Mouse (Mus musculus) c-Kit-negative CD71-positive TER-119-positive erythroid progenitor cells, embryonic 14.5 days (primary cell): ENCODE results near the gene Ptgdr2.

Source experiments
- DNase-seq: peaks from one replicate; pipeline ENCODE4 v3.0.0-alpha.2; 2013; ENCODE audit warnings: low read depth, low spot score

The Ptgdr2 gene

DNA sequence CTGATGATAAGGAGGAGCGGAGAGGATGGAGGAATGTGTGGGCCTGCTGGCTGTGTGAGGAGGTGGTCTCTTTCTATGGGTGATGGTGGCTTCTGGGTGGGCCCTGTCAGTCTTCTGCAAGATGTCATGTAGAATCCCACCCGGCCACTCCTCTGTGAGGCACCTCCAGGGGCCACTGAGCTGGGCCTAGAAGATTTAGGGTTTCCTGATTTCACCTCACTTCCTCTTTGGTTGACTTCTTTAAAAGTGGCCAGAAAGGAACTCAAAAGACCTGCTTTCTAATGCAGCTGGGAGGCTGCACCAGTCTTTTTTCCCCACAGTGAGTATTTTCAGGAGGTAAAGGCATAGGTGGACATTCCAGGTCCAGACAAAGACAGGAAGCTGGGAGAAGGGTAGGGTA lies 6.3 kb upstream of the Ptgdr2 start:
- no peak for DNase-seq

DNA sequence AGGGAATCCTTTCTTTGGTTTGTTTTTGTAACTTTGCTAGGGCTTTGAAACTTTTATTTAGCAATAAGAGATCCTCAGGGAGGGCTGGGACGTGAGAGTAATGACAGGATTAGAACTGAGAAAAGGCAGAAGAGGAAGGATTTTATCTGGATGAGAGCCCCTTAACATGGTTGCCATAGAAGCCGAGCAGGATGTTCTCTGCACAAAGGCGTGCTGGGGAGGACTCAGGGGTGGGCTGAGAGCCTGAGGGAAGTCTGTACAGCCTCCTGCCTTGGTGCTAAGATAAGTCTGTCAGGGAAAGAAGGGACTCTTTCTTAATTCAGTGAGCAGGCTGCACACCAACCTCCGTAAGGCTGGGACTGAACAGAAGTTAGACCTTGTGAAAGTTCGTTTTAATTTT lies 1.9 kb upstream of the Ptgdr2 start:
- no peak for DNase-seq

DNA sequence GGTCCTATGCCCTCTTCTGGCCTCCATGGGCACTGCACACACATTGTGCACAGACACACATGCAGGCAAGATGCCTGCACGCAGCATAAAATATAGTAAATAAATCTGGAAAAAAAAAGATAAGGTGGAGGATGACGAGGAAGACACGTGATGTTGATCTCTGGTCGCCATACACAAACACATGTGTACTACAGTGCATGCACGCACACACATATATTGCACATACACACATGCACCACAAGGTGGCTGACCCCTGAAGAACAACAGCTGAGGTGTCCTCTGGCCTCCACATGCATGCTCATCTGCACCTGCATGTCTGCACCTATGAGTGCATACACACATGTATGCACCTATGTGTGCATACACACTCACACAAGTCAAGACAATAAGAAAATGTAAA lies 883 bp upstream of the Ptgdr2 start:
- no peak for DNase-seq

DNA sequence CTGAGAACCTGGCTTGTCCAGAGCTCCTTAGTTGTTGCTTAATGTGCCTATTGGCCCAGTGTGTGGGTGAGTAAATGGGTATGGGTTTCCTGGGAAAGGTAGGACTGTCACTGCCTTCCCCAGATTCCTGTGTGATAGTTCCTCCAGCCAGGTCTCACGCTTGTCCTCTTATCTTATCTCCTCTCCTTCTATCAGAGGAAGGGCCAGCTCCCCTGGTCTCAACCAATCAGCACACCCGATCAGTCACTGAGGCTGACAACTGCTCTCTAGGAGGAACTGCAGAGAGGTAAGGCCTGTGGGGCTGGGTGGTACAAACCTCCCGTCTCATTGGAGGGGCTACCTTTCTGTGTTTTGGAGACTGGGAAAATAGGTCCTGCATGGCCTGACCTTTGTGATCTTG lies 1.8 kb downstream of the Ptgdr2 start:
- no peak for DNase-seq

DNA sequence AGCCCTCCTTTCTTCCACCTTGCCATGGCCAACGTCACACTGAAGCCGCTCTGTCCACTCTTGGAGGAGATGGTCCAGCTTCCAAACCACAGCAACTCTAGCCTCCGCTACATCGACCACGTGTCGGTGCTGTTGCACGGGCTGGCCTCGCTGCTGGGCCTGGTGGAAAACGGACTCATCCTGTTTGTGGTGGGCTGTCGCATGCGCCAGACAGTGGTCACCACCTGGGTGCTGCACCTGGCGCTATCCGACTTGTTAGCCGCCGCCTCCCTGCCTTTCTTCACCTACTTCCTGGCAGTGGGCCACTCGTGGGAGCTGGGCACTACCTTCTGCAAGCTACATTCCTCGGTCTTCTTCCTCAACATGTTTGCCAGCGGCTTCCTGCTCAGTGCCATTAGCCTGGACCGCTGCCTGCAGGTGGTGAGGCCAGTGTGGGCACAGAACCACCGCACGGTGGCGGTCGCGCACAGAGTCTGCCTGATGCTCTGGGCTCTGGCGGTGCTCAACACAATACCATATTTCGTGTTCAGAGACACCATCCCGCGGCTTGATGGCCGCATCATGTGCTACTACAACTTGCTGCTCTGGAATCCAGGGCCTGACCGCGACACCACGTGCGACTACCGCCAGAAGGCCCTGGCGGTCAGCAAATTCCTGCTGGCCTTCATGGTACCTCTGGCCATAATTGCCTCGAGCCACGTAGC lies 3.3 kb downstream of the Ptgdr2 start:
- no peak for DNase-seq

DNA sequence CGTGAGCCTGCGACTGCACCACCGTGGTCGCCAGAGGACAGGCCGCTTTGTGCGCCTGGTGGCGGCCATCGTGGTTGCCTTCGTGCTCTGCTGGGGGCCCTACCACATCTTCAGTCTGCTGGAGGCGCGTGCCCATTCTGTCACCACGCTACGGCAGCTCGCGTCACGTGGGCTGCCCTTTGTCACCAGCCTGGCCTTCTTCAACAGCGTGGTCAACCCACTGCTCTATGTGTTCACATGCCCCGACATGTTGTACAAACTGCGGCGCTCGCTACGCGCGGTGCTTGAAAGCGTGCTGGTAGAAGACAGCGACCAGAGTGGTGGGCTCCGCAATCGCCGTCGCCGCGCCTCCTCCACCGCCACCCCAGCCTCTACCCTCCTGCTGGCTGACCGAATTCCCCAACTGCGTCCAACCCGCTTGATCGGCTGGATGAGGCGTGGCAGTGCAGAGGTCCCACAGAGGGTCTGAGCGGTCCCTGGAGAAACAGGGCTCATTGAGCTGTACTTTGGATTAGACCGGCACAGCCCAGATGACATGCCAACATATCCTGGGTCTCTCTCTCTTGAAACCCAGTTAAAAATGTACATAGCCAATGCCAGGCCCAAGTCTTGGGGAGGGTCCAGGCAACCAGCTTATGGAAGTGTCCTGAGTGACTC lies 4.0 kb downstream of the Ptgdr2 start:
- no peak for DNase-seq

DNA sequence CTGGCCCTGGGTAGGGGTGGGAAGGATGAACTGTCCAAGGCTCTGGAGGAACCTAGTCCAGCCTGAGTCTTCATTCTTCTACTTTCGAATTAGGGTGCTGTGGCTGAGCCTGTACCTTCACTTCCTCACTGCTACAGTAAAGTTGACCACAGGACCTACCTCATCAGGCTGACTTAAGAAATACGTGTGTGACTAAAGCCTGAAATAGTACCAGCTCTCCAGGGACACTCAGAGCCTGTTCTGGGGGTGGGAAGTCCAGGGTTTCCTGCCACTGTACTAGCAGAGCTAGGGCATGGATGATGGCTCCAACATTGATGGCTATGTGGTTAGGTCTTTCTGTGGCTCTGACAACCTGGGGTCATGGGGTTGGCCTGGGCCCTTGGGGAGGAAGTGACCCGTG lies 7.0 kb downstream of the Ptgdr2 start:
- DNase-seq = no peak

DNA sequence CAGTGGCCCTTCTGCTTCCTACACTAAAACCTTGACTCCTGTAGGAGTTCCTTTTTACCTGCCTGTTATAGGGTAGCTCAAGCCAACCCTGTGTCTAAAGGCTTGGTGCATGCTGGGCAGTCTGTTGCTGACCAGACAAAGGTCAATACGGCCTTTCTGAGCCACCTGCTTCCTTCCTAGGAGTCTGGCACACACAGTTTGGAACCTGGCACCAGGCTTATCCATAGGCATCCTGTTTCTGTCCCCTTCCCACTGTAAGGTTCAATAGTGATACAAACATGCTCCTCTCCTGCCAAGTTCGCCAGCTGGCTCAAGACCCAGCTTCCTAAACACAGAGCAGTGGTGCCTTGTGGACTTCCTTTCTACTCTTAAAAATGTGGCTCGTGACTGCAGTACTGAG lies 9.5 kb downstream of the Ptgdr2 start:
- DNase-seq = no peak

DNA sequence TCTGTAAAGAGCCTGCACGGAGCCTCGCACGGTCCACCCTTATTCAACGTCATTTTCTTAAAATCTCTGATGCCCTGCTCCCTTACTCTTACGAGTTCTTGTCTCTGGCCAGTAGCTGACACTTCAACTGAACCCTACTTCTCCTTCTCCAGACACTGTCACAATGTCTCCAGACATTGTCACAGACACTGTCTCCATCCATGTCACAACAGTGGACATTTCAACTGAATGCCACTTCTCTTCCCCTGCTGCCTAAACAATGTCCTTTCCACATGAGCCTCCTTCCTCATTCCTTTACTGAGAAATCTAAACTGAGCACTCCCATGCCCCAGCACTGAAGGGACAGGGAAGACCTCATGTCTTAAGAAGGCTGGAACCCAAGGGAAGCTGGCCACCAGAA lies 10.3 kb downstream of the Ptgdr2 start:
- no peak for DNase-seq

DNA sequence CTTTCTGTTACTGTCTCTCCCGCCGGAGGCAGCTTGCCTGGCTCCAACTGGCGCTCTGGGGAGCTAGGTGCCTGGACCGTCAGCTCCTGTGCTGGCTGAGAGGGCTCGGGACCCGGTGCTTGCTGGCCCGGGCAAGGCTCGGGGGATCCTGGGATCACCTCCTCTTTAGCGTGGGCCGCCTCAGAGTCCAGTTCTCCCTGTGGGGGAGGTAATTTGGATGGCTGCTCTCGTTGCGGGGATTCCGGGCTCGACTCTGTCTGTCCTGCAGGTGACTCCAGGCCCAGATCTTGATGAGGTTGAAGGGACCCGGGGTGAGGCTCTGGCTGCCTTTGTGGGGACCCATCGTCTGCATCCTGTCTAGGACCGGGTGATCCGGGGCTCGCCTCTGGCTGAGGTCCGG lies 11.5 kb downstream of the Ptgdr2 start:
- no peak for DNase-seq

DNA sequence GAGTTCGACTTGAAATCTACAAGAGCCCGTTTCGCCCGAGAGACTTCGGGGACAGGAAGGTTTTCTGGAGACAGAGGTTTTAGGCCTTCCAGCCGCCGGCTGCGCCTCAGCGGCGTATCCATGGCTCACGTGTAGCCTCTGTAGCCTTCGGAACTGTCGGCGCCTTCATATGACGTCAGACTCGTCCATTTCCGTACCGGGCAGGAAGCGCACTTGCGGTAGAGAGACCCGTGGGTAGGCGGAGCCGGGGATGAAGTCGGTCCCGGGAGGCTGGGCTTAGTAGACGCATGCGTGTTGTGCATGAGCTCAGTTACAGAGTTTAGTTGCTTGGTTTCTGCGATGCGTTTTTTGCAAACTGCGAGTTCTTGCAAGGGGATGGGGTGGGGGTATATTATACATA lies 12.2 kb downstream of the Ptgdr2 start, which contains the start of gene Ccdc86:
TSS of gene Ccdc86 (minus strand) at position 155 of the 400 bp plus-strand sequence.
- peak; percentile 95 for DNase-seq

DNA sequence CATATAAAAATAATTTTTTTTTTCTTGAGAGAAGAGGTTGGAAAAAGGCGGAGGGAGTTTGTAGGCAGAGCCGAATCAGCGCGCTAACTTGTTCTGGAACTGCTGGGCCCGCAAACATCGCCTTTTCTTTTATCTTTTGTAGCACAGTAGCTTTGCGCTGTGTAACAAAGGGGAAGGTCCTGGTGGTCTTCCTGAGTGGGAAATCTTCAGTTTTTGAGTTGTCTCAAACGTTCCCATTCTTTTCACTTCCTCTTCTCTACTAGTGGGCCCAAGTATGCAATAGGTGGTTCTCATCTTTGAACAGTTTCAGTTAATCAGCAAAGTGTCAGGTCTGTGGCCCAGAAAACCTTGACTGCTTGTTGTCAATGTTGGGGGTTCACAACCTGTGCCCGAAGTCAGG lies 12.6 kb downstream of the Ptgdr2 start:
- no peak for DNase-seq

DNA sequence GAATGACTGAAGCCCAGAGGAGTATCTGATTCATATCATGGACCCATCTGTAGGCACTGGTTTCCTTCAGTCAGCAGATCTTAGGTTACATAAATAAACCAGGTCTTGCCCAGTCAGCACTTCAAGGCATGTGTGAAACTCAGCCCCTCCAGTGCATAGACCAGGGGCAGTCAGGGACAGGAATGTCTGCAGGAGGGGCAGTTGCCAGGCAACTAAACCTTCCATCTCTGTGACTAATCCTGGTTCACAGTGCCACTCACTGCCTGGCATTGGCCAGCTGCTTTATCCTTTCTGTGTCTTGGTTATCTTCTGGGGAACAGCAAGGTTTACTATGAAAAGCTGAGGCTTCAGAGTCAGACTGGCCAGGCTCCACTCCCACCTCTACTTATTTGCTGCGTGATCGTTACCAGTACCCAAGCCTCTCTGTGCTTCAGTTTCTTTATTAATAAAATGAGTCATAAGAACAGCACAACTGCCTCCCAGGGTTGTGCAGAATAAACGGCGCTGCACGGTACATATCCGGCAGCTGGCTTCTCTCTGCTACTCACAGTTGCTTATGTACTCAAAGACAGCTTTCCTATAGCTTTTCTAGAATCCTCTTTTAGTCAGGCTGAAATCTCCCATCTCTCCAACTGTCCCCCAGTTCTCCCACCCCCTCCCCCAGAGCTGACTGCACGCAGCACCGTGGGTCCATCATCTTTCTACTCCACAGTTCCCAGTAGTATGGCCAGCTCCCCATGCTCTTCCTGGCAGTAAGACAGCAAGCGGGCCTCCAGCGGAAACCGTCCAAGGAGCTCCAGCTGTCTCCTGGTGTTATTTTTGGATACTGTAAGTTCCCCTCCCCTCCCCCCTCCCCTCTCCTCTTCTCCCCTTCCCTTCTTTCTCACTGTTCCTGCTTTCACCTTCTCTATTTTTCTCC lies 15.3 kb downstream of the Ptgdr2 start:
- no peak for DNase-seq

DNA sequence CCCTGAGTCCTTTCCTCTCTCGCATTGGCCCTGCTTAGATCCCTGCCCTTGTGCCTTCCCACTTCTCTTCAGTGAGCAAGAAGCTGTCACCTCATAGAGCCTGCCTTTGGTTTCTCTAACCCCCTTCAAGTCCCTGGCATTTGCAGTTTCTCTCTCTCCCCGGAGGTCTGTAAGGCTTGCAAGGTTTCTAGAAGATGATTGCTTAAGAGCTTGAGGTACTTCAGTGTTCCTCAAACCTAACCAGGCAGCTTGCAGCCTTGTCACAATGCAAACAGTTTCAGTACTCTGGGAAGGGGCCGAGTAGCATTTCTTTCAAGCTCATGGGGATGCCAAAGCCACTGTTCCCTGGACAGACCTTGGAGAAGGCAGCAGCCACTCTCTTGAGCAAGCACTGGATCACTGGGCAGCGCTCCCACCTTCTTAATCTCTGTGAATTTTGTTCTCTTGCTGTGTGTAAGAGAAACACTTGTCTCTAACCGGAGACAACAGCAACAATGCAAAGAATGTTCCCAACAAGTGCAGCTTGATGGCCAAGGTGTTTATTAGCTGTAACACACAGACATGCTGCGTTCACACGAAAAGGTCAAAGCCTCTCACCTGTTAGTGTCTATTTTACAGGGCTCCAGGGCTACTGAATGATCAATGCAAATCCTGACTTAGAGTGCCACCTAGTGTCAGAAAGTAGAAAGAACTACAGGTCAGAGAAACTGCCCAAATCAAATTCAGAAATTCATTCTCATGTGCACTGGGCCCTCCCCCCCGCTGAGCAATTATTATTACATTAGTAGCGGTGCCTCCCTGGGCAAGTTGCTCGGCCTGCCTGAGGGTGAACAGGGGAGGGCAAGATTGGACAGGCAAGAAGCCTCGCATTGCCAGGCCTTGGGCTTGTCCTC lies 22.4 kb downstream of the Ptgdr2 start:
- DNase-seq = peak; percentile 40

DNA sequence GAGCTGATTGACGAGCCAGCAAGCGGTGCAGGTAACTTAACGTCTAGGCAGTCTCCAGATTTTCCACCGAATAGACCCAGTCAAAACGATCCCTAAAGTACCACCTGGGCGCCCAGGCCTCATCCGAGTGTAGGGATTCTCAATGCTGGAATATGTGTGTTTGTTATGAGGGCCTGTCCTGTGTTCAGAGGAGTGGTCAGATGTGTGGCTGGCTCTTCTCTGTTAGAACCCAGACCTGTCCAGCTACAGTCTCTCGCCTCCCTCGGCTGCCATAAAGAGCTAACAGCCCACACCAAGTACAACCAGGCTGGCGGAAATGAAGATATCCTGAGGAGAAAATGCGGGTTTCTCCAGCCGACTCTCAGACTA lies 23.0 kb downstream of the Ptgdr2 start:
- DNase-seq = no peak

DNA sequence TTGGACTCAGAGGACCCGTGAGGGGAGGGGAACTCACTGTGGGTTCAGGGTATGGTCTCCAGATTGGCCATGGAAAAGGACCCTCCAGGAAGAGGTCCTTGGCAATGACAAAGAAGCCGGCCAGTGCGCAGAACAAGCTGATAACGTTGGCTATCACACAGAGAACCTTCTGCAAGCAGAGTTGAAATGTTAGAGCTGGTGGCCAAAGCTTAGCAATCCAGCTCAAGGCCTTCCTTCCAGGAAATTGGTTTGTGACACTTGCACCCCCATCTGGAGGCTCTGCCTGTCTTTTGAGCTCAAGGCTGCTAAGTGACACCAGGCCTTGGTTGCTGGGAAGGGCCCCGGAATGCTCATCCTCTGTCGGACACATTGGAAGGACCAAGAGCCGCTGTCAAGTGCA lies 28.8 kb downstream of the Ptgdr2 start:
- DNase-seq = no peak

DNA sequence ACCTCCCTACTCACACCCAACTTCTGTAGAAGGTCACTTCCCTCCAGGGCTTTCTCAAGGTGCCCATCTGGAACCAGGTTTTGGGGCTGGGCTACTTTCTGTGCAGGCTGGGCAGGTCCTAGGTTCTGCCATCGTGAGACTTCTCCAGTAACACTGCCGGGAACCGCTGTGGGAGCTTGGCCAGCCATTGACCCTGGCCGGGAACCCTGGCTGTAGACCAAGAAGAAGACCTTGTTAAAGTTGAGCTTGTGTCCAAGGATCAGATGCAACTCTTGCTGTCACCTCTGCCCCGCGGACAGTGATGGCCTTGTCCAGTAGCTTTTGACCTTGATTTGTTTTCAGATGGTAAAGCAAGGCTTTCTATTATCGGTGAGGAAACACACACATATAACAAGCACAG lies 31.6 kb downstream of the Ptgdr2 start:
- no peak for DNase-seq

DNA sequence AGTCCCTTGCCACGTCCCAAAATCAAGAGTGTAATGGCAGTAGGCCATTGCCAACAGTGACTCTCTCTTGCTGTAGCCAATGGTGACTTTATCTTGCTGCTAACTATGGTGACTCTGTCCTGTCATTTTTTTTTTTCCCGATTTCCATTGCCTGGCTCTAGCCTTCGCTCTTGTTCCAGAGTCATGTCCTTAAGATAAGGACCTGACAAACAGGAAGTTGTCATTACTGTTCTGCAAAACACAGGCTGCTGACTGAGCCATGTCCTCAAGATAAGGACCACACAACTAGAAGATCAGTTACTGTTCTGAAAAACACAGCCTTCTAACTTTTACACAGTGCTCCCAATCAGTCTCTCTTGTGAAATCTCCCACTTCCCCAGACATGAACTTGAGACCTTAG lies 33.5 kb downstream of the Ptgdr2 start:
- no peak for DNase-seq

DNA sequence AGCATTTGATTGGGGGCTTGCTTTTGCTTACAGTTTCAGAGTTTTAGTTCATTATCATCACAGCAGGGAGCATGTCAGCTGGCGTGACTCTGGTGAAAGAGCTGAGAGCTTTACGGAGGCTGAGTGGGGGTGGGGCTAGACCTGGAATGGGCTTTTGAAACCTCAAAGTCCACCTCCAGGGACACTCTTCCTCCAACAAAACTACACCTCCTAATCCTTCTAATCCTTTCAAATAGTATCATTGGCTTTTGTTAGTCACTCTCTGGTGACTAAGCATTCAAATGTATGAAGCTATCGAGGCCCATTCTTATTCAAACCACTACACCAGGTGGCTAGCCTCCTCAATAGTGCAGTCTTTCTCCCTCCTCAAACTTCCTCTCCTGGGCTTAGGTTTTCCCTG lies 35.7 kb downstream of the Ptgdr2 start:
- no peak for DNase-seq

DNA sequence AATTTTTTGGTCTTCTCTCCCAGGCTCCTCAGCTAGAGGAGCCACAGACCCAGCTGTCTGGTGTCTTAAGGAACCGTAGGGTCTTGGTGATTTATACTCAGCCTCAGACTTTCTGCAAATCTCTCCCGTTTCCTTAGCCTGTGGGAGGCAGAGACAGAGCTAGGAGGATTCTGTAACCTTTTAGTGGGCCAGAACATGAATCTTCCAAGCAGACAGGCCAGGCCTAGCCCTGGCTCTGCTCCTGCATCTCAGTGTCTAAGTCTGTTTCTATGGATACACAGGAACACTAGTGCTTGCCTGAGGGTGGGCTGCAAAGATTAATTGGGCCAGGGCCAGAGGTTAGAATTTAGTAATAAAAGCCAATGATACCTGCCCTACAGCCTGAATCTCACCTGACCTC lies 36.2 kb downstream of the Ptgdr2 start:
- no peak for DNase-seq

DNA sequence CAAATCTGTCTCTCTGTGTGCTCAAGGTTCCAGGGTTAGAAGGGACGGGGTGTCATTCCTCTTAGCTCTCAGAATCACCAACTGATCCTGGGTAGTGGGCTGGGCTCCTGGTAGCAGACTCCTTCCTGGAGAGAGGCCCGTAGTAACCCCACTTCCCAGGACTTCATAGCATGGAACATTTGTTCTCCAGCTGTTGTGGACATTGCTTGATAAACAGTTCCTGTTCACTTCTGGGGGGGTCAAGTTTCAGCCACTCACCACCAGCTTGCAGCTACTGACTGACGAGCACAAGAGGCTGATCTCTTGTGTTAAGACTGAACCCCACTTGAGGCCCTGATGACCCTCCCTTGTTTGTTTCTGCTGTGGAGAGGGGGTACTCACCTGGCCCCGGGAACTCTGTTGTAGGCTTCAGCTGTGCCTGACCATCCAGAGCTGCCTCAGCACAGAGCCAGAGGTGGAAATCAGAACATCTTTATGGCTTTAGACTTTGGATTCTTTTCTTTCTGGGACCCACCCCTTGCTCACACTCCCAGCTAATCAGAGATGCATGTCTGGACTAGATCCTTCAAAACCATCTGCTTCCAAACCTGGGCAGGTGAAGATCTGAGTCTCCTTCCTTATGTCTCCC lies 37.4 kb downstream of the Ptgdr2 start, which contains the start of gene Ms4a10:
TSS of gene Ms4a10 (minus strand) at position 433 of the 628 bp plus-strand sequence.
- DNase-seq = no peak
